Mouse (Mus musculus) spleen, postnatal 4 days (tissue): ENCODE data around the gene Xcr1.

Experiments used
- DNase-seq, 2 experiments: peaks; one replicate each; pipeline ENCODE4 v3.0.0; 2022; ENCODE audit warnings: low spot score in 2 of 2

Gene Xcr1

GRCm38 (mm10) chr9:123861929-123862328 lies at the start of gene Xcr1:
Xcr1 (minus strand) TSS chr9:123862029.
- peak in 1 of 2 experiments; percentile 46 for DNase-seq

- peak in 1 of 2 experiments; percentile 32 for DNase-seq
These were observed 10.2 kb upstream of the Xcr1 start for GRCm38 (mm10) chr9:123872049-123872448.

GRCm38 (mm10) chr9:123869167-123869784 lies 7.4 kb upstream of the Xcr1 start:
- DNase-seq, result peak in 1 of 2 experiments; percentile 21

GRCm38 (mm10) chr9:123863641-123864040 lies 1.8 kb upstream of the Xcr1 start:
- peak in 1 of 2 experiments; percentile 48 for DNase-seq

GRCm38 (mm10) chr9:123862895-123863616 lies 1.2 kb upstream of the Xcr1 start:
- DNase-seq, result peak in 1 of 2 experiments; percentile 35

GRCm38 (mm10) chr9:123856836-123857235 lies 5.0 kb downstream of the Xcr1 start:
- DNase-seq, result peak in 1 of 2 experiments; percentile 8

GRCm38 (mm10) chr9:123852449-123853390 lies 9.1 kb downstream of the Xcr1 start:
- peak in 1 of 2 experiments; percentile 60 for DNase-seq

GRCm38 (mm10) chr9:123851713-123852448 lies 9.9 kb downstream of the Xcr1 start, which contains the start of gene Fyco1:
Fyco1 (minus strand) TSS chr9:123851899.
- DNase-seq, result peak; percentile 93 to 96

- peak; percentile 82 to 89 for DNase-seq
These were observed 10.6 kb downstream of the Xcr1 start for GRCm38 (mm10) chr9:123851062-123851712.

- DNase-seq, result peak in 1 of 2 experiments; percentile 46
These were observed 11.1 kb downstream of the Xcr1 start for GRCm38 (mm10) chr9:123850705-123851061.

- peak in 1 of 2 experiments; percentile 57 for DNase-seq
These were observed 11.7 kb downstream of the Xcr1 start for GRCm38 (mm10) chr9:123849976-123850695.

GRCm38 (mm10) chr9:123846490-123846889 lies 15.3 kb downstream of the Xcr1 start:
- DNase-seq, result peak in 1 of 2 experiments; percentile 28

- peak; percentile 37 to 65 for DNase-seq
These were observed 16.7 kb downstream of the Xcr1 start for GRCm38 (mm10) chr9:123845120-123845519.

- peak in 1 of 2 experiments; percentile 30 for DNase-seq
These were observed 17.4 kb downstream of the Xcr1 start for GRCm38 (mm10) chr9:123844468-123844867.

- peak in 1 of 2 experiments; percentile 51 for DNase-seq
These were observed 21.6 kb downstream of the Xcr1 start for GRCm38 (mm10) chr9:123840243-123840642.

- no peak for DNase-seq
These were observed 26.0 kb downstream of the Xcr1 start for GRCm38 (mm10) chr9:123835851-123836250.

- DNase-seq, result no peak
These were observed 32.9 kb downstream of the Xcr1 start for GRCm38 (mm10) chr9:123828916-123829315.

GRCm38 (mm10) chr9:123826631-123827030 lies 35.2 kb downstream of the Xcr1 start:
- no peak for DNase-seq

- DNase-seq, result no peak
These were observed 43.2 kb downstream of the Xcr1 start for GRCm38 (mm10) chr9:123818601-123819000.

GRCm38 (mm10) chr9:123815996-123816395 lies 45.8 kb downstream of the Xcr1 start:
- no peak for DNase-seq
